Mouse (Mus musculus): Measurements from ENCODE around the gene Pgm2.

Gene Pgm2

GRCm38 (mm10) chr5:64149184-64150127 lies 56.7 kb downstream of the Pgm2 start:
- no peak for DNase-seq

- no peak for DNase-seq
Measured at GRCm38 (mm10) chr5:64153319-64153718, 60.6 kb downstream of the Pgm2 start.

- no peak for DNase-seq
Measured at GRCm38 (mm10) chr5:64155861-64156550, 63.3 kb downstream of the Pgm2 start, which contains the start of gene Tbc1d1. Gene Tbc1d1 (plus strand): TSS chr5:64156305.

GRCm38 (mm10) chr5:64156579-64156978 lies 63.8 kb downstream of the Pgm2 start:
- no peak for DNase-seq

- DNase-seq, result no peak
Measured at GRCm38 (mm10) chr5:64157926-64158325, 65.2 kb downstream of the Pgm2 start.

- DNase-seq, result no peak
Measured at GRCm38 (mm10) chr5:64158501-64158900, 65.8 kb downstream of the Pgm2 start.

DNA sequence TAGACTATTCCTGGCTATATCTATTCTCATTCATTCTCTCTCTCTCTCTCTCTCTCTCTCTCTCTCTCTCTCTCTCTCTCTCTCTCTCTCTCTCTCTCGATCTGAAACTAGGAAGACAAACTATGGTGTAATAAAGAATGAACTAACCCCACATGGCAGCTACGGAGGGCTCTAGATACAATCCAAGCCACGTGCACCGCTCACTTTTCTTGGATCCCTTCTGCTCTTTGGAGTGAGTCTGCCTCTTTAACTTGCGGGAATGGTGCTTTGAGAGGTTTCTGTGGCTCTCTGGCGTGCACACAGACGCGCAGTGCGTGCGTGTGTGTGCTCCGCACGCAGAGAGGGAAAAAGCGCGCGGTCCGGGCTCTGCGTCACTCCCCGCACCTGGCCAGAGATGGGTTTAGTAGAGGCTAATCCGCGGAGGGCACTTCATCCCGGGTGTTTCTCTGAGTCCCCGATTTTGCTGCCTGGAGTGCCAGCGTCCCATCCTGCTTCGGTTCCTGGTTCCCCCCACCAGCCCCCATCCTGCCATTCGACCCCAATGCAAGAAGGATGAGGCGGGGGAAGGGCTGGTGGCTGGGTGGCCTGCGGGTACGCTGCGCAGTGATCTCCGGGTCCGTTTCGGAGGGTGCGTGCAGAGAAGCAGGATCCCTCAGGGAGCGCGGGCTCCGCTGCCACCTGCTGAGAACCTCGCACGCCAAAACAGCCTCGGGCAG lies 66.5 kb downstream of the Pgm2 start:
- no peak for DNase-seq

DNA sequence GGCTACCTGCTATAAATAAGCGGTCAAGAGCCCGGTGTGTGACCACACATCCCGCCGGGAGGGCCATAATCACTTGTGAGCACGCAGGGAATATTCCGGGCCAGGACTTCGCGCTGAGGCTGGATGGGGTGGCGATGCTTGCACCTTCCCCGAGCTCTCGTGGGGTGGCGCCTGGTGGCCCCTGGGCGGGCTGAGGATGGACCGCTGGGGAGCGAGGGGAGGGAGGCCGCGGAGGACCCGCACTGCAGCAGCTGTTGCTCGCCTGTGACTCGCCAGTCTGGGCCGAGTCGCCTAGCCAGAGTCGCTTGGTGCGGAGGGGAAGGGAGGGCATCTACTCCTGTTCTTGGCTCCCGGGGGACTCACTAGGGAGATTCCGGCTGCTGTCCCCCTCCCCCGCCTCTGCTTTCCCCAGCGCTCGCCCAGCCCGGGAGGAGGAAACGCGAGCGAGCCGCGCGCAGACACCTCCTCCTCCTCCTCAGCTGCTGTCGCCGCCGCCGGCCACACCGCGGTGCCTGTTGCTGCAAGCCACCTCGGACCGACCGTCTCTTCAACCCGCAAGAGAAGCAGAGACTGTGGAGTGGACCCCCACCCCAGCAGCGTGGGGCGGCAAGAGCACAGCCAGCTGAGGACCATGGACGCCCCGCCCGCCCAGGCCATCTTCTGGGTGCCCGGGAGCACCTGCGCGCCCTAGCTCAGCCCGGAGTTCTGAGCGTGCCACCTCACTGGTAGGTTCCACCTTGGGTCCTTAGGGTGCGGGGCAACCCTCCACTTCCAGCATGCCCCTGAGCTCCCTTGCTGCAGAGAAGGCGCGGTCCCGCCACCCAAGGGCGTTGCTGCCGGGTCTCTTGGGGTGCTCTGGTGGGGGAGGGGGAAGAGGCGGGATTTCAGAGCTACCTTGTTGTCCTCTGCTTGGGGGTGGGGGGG lies 67.3 kb downstream of the Pgm2 start:
- peak; percentile 80 for DNase-seq

GRCm38 (mm10) chr5:64160705-64161391 lies 68.1 kb downstream of the Pgm2 start:
- no peak for DNase-seq

DNA sequence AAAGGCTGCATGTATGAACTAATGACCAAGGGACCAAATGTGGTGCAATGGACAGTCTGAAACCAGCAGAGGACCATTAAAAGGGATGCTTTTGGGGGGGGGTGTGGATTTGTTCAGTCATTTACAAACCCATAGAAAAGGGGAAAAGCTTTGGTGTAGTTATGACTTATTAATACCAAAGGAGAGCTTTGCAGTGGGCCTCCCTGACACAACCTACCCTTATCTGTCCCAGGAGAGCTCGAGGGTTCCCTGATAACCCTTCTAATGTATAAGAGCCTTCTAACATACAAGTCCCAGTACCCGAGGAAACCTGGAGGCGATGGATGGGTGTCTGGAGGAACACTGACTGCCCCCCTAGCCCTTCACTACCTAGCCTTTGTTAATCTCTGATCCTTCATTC lies 69.2 kb downstream of the Pgm2 start:
- no peak for DNase-seq

DNA sequence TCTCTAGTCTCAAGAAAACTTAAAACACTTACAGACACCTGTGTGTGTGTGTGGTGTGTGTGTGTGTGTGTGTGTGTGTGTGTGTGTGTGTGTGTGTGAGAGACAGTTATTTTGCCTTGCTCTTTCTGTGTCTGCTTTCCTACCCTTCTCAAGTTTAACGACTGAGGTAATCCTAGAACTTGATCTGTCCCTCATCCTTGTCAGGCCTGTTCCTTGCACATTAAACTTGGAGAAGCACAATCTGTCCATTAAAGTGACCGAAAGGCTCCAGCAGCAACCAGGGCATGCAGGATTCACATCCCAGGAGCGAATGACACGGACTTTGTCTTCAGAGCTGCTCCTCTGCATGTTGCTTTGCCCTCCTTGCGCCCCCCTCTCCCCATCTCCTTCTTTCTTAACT lies 69.8 kb downstream of the Pgm2 start:
- no peak for DNase-seq

GRCm38 (mm10) chr5:64164414-64164813 lies 71.7 kb downstream of the Pgm2 start:
- no peak for DNase-seq

- no peak for DNase-seq
Measured at GRCm38 (mm10) chr5:64165826-64166225, 73.1 kb downstream of the Pgm2 start.

- no peak for DNase-seq
Measured at GRCm38 (mm10) chr5:64168990-64169540, 76.3 kb downstream of the Pgm2 start.

- no peak for DNase-seq
Measured at GRCm38 (mm10) chr5:64172884-64173283, 80.1 kb downstream of the Pgm2 start.

- DNase-seq, result no peak
Measured at GRCm38 (mm10) chr5:64173302-64173701, 80.6 kb downstream of the Pgm2 start.

DNA sequence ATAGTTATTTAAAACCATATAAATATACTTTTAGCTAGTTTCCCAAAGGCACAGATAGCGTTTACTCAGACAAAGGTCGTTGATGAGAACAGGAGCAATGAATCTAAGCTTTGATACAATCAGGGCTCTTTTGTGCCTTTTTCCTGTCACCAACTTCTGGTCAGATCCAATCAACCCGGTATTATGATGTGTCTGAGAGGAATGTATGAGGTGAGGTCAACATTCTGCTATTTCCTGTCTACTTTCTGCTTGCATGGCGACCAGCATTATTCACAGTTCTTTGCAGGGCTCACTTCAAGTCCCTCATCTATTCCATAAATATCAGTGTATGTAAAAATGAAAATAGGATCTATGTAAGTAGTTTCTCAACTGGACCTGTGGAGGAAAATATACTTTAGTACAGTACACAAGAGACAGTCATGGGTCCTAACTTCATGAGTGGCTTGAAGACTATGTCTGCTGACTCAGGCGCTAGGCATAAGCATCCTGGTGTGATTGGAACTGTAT lies 81.7 kb downstream of the Pgm2 start:
- no peak for DNase-seq
